Mouse (Mus musculus) embryonic facial prominence, embryonic 14.5 days (tissue): ENCODE data around the gene Prune2. TPM values are rescaled to one million over a fixed set of nuclear protein-coding genes. Genes with fewer than 3 reads are reported as not detected.
A peak's percentile ranks its signal among the peaks of the same experiment; 100 is the strongest.

ENCODE experiments used
- ATAC-seq: fragments of 200-750 bp; cut with Nextera tagmentation; 2 replicates; pipeline ENCODE4 v1.8.0; 2017; ENCODE audit warnings: low read depth, moderate number of reproducible peaks, moderate TSS enrichment
- DNase-seq: peaks from one replicate; pipeline ENCODE4 v3.0.0-alpha.2; 2015; ENCODE audit warnings: low spot score
- H3K27ac ChIP-seq: fragments of 300-500 bp; sonication (generic); replicated peaks from 2 replicates; pipeline ENCODE4 v1.5.1; 2014; ENCODE audit warnings: low read depth, mild to moderate bottlenecking, low read length, moderate library complexity
- H3K27me3 ChIP-seq: fragments of 300-500 bp; sonication (generic); replicated peaks from 2 replicates; pipeline ENCODE4 v1.6.1; 2014; ENCODE audit warnings: low read length; ENCODE audit not compliant: control insufficient read depth, insufficient read depth
- H3K36me3 ChIP-seq: fragments of 300-500 bp; sonication (generic); 2 replicates; pipeline ENCODE4 v1.6.1; 2014; ENCODE audit warnings: low read length, mixed read lengths; ENCODE audit not compliant: control insufficient read depth, insufficient read depth
- H3K4me1 ChIP-seq: fragments of 300-500 bp; sonication (generic); 2 replicates; pipeline ENCODE4 v1.6.1; 2014; ENCODE audit warnings: antibody characterized with exemption, low read length; ENCODE audit not compliant: control insufficient read depth, insufficient read depth
- H3K4me2 ChIP-seq: fragments of 300-500 bp; sonication (generic); 2 replicates; pipeline ENCODE4 v1.6.1; 2014; ENCODE audit warnings: low read depth, mild to moderate bottlenecking, low read length, moderate library complexity, mixed read lengths
- H3K4me3 ChIP-seq: fragments of 300-500 bp; sonication (generic); 2 replicates; pipeline ENCODE4 v1.5.1; 2014; ENCODE audit warnings: low read depth, mild to moderate bottlenecking, low read length
- H3K9ac ChIP-seq: fragments of 300-500 bp; sonication (generic); 2 replicates; pipeline ENCODE4 v1.6.1; 2014; ENCODE audit warnings: low read depth, mild to moderate bottlenecking, low read length, moderate library complexity, mixed read lengths
- H3K9me3 ChIP-seq: fragments of 300-500 bp; sonication (generic); 2 replicates; pipeline ENCODE4 v1.6.1; 2016; ENCODE audit warnings: low read length; ENCODE audit not compliant: control insufficient read depth
- WGBS: fragments of 180-500 bp; shearing (Covaris S2); extraction: QIAGEN DNeasy Blood & Tissue Kit; methylation state at CpG from one replicate; pipeline ENCODE4 v1.1.7; 2014; 5-methylcytosine and 5-hydroxymethylcytosine counted together
- polyA plus RNA-seq: library from polyadenylated mRNA; unstranded; fragments of >200 nt; fragmentation: Nextera tagmentation; extraction: Ambion mirVana; gene quantifications from 2 replicates; pipeline ENCODE4 v1.2.1, GENCODE M21; 2014

The Prune2 gene
- polyA plus RNA-seq, 1 experiment from 2014 or later = 5.8 TPM

DNA sequence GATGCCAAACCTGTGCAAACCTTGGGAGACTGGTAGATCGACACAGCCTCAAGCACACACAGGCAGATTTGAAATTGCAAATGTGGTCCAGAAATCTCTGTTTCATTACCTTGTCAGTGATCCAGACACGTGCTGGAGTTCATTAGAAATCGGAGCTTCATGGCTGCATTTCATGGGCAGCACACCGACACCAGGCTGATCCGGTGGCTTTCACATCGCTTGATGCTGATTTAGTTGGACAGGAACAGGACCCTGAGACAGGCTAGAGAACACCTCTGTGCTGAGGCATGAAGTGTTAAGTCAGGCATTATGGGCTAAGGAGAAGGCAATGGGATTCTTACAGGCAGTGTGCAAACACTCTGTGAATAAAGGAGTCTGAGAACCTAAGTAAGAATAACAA is 1.2 kb upstream of the Prune2 start:
- peak; percentile 4 for DNase-seq
- H3K4me2 ChIP-seq = no peak overlapping the region
- no peaks in the 10 kb centered on the region for H3K36me3 ChIP-seq
- H3K27me3 ChIP-seq = peaks cover 16% of the 10 kb centered on the region
- H3K9ac ChIP-seq = no peak overlapping the region
- no peak overlapping the region for H3K27ac ChIP-seq
- ATAC-seq = no peak
- H3K9me3 ChIP-seq = no peaks in the 10 kb centered on the region
- H3K4me1 ChIP-seq = peaks cover 9% of the 10 kb centered on the region
- H3K4me3 ChIP-seq = no peak overlapping the region
- WGBS = 45% methylated on average over 6 of the region's 6 CpGs

DNA sequence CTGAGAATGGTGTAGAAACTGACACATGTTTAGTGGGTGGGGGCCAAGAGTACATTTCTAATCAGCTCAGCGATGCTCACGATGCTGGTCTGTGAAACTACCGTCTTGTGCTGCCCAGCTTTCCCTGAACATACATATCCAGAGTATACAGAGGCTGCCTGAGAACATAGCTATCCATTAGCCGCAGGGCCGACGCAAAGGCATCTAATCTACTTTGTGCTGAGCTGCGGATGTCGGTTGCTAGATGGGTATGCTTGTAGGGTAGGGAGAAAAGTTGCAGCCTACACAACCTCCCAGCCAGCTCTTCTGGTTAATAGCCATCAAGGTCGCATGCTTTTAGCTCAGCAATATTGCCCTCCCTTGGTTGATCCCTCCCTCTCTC is 696 bp upstream of the Prune2 start:
- Histone ChIP-seq H3K9me3 (no peaks in the 10 kb centered on the region), H3K36me3 (no peaks in the 10 kb centered on the region), H3K27me3 (peaks cover 16% of the 10 kb centered on the region), H3K4me2 (peak overlapping the region; percentile 86), H3K4me1 (peaks cover 9% of the 10 kb centered on the region), H3K4me3 (no peak overlapping the region), H3K9ac (no peak overlapping the region), H3K27ac (no peak overlapping the region)
- DNase-seq (no peak), ATAC-seq (no peak)
- WGBS = 55% methylated on average over 9 of the region's 9 CpGs

- Histone ChIP-seq H3K9me3 (no peaks in the 10 kb centered on the region), H3K27ac (no peak overlapping the region), H3K4me1 (peaks cover 9% of the 10 kb centered on the region), H3K27me3 (peaks cover 16% of the 10 kb centered on the region), H3K4me3 (peak overlapping the region; percentile 42), H3K4me2 (peak overlapping the region; percentile 86), H3K36me3 (no peaks in the 10 kb centered on the region), H3K9ac (peak overlapping the region; percentile 41; the same call in 1 of the 2 replicates)
- peak; percentile 5 for DNase-seq
- no peak for ATAC-seq
- WGBS = 4% methylated on average over 7 of the region's 7 CpGs
These were observed 401 bp downstream of the Prune2 start for GRCm38 (mm10) chr19:16956319-16956718.

DNA sequence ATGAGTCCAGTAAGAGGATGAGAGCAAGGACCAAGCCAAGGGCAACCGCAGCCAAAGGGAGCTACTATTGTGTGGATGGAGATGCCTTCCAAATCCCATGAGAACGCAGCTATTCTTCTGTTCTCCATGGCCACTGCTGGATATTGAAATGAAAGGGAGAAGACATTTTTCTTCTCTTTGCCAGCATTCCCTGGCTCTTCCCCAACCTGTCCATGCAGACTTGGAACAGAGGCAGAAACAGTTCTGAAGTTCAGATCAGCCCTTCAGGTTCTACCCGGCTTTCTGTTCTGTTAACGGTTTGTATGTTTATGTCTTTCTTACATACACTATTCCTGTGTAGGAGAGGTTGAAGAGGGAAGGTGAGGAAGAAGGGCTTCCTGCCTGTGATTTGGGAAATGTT is 3.1 kb downstream of the Prune2 start:
- Histone ChIP-seq H3K9ac (no peak overlapping the region), H3K4me3 (no peak overlapping the region), H3K27me3 (peaks cover 15% of the 10 kb centered on the region), H3K27ac (no peak overlapping the region), H3K36me3 (no peaks in the 10 kb centered on the region), H3K4me1 (peaks cover 9% of the 10 kb centered on the region), H3K9me3 (no peaks in the 10 kb centered on the region), H3K4me2 (no peak overlapping the region)
- no peak for DNase-seq
- 88% methylated on average over 4 of the region's 4 CpGs for WGBS
- no peak for ATAC-seq

DNA sequence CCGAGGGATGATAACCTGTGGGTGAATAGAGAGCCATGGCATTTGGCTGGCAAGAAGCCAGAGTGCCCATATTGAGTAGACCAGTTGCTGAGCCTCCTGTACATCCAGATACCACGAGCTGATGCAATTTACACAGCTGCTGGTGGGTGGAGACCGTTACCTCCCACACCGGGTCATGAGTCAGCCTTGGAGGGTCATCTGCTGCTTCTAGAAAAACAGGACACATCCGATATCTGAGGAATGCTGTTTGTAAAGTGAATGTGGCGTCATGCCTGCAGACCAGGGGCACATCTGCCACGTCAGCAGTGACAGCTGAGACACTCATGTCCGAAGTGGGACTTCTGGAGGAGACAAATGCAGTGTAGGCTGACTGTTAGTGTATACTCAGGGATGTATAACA is 3.6 kb downstream of the Prune2 start:
- ATAC-seq (no peak), DNase-seq (peak; percentile 56)
- 46% methylated on average over 8 of the region's 8 CpGs for WGBS
- H3K4me3 ChIP-seq = no peak overlapping the region
- H3K36me3 ChIP-seq = no peaks in the 10 kb centered on the region
- no peak overlapping the region for H3K4me2 ChIP-seq
- no peaks in the 10 kb centered on the region for H3K9me3 ChIP-seq
- no peak overlapping the region for H3K27ac ChIP-seq
- peaks cover 9% of the 10 kb centered on the region for H3K4me1 ChIP-seq
- no peak overlapping the region for H3K9ac ChIP-seq
- peaks cover 13% of the 10 kb centered on the region for H3K27me3 ChIP-seq

- H3K4me1 ChIP-seq = peaks cover 8% of the 10 kb centered on the region
- DNase-seq (no peak), ATAC-seq (no peak)
- H3K9ac ChIP-seq = no peak overlapping the region
- H3K36me3 ChIP-seq = no peaks in the 10 kb centered on the region
- no peak overlapping the region for H3K4me3 ChIP-seq
- no peaks in the 10 kb centered on the region for H3K9me3 ChIP-seq
- WGBS = 85% methylated on average over 3 of the region's 3 CpGs
- no peak overlapping the region for H3K4me2 ChIP-seq
- peaks cover 13% of the 10 kb centered on the region for H3K27me3 ChIP-seq
- H3K27ac ChIP-seq = no peak overlapping the region
These were observed 5.1 kb downstream of the Prune2 start for GRCm38 (mm10) chr19:16961036-16961435.

GRCm38 (mm10) chr19:16963178-16963577 is 7.3 kb downstream of the Prune2 start:
- Histone ChIP-seq H3K36me3 (no peaks in the 10 kb centered on the region), H3K27me3 (no peaks in the 10 kb centered on the region), H3K27ac (no peak overlapping the region), H3K4me1 (no peaks in the 10 kb centered on the region), H3K4me3 (no peak overlapping the region), H3K4me2 (no peak overlapping the region), H3K9me3 (no peaks in the 10 kb centered on the region), H3K9ac (no peak overlapping the region)
- ATAC-seq = no peak
- 90% methylated on average over 3 of the region's 3 CpGs for WGBS
- no peak for DNase-seq

DNA sequence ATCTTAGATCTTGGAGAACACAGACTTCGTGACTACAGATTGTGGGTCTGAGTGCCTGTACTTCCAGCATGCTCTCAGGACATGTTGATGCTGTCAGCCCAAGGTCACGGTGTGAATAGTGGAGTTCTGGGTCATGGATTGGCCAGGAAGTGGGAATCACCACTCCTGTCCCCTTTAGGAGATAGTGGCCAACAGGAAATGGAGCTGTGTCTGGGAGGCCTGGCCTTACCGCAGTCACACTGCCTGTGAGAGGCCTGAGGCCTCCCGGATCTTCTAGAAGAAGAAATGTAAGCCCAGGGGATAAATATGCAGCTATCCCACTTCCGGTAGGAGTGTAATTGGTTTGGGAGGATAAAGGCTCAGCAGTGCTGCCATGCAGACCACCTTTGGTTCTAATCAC is 12.8 kb downstream of the Prune2 start:
- no peak overlapping the region for H3K4me3 ChIP-seq
- no peaks in the 10 kb centered on the region for H3K27me3 ChIP-seq
- DNase-seq (no peak), ATAC-seq (no peak)
- no peaks in the 10 kb centered on the region for H3K36me3 ChIP-seq
- WGBS = 80% methylated on average over 5 of the region's 5 CpGs
- no peaks in the 10 kb centered on the region for H3K4me1 ChIP-seq
- no peak overlapping the region for H3K27ac ChIP-seq
- H3K9ac ChIP-seq = no peak overlapping the region
- H3K9me3 ChIP-seq = no peaks in the 10 kb centered on the region
- no peak overlapping the region for H3K4me2 ChIP-seq

GRCm38 (mm10) chr19:16970612-16971011 is 14.7 kb downstream of the Prune2 start:
- H3K27ac ChIP-seq = no peak overlapping the region
- H3K9me3 ChIP-seq = no peaks in the 10 kb centered on the region
- no peak for DNase-seq
- H3K4me3 ChIP-seq = no peak overlapping the region
- H3K27me3 ChIP-seq = no peaks in the 10 kb centered on the region
- WGBS = 59% methylated on average over 2 of the region's 2 CpGs
- H3K36me3 ChIP-seq = no peaks in the 10 kb centered on the region
- no peaks in the 10 kb centered on the region for H3K4me1 ChIP-seq
- no peak overlapping the region for H3K4me2 ChIP-seq
- no peak for ATAC-seq
- H3K9ac ChIP-seq = no peak overlapping the region
